Mouse (Mus musculus): Measurements from ENCODE around the gene Gtf2h5.

DNA sequence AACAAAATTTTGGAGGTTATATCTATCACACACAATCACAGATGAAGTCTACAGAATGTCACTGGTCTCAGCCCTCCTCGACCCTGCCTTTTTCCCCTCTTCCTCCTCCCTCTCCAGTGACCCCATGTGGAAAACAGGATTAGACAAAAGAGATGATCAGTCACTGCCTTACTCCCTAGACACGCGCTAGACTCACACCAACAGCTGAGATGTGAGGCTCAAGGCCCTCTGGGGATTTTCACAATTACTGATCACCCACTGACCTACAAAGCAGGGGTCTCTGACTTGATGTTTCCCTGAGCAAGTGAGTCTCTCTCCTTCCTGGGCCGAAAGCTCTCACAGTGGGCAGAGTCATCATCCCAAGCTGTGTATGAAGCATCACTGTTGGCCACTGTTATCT, 26.8 kb upstream of the Gtf2h5 start:
- TF ChIP-seq CTCF (IDR thresholded peaks at IDR 0.05; ENCODE audit: extremely low read depth, insufficient read depth, low read length) (no peak), POLR2A (IDR thresholded peaks at IDR 0.05; ENCODE audit: extremely low read depth, insufficient read depth, low read length) (no peak)

Measured in cortical plate, adult 2 months (tissue).